Mouse (Mus musculus): ENCODE measurements at regions not wholly inside any gene's neighbourhood (a gene's known extent, or its start where the extent isn't known, plus 50 kb on each side); places are given as distances from the start of the nearest gene placed in this dataset.

DNA sequence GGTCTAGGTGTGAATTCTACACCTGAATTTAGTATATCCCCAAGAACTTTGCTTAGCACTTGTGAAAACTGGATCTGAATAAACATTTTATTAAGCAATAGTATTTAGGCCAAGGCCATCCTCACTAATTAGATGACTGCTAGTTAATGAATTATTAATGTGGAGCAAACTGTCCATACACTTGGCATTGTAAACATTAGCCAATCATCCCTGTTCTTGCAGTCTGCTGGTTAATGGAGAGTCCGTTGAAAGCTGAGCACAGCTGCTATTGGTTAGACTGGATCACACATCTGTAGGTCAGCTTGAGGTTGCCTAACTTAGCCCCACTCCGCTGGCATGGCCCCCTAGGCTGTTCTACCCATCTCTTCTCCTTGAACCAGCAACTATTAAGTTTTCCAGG lies 826.2 kb upstream of the 4930452B06Rik start:
- H3K27ac ChIP-seq (ENCODE audit: low read depth, low read length) = no peak overlapping the region
- H3K27me3 ChIP-seq (ENCODE audit: control insufficient read depth, insufficient read depth, low read length) = no peaks in the 10 kb centered on the region
- ATAC-seq (ENCODE audit: low FRiP score) = no peak
- 86% methylated on average over 2 of the region's 2 CpGs for WGBS
- H3K36me3 ChIP-seq (ENCODE audit: control insufficient read depth, insufficient read depth, low read length) = no peaks in the 10 kb centered on the region
- no peak overlapping the region for H3K9ac ChIP-seq (ENCODE audit: low read length)
- no peaks in the 10 kb centered on the region for H3K9me3 ChIP-seq (ENCODE audit: control insufficient read depth, low read length)
- H3K4me1 ChIP-seq (ENCODE audit: control insufficient read depth, insufficient read depth, low read length) = no peaks in the 10 kb centered on the region
- H3K4me3 ChIP-seq (ENCODE audit: low read depth, low read length) = no peak overlapping the region
- DNase-seq (ENCODE audit: low spot score, missing footprints) = no peak
- no peak overlapping the region for H3K4me2 ChIP-seq

DNA sequence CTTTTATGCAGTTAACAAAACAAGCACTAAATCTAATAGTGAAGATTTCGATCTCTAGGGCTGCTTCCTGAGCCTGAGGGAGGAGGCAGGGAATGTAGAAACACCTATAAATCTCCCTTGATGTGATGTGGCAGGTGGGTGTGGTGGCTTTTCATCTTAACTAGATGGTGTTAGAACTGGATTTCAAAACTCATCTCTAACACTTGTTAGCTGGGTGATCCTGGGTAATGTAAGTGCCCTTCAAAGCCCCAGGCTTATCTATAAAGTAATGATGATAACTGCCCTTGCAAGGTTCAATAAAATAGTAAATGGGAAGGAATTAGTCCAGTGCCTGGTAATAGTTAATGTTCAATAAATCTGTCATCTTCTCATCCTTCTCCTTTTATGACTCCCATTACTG lies 822.5 kb upstream of the 4930452B06Rik start:
- 68% methylated on average over 1 of the region's 1 CpGs for WGBS
- Histone ChIP-seq H3K4me1 (ENCODE audit: control insufficient read depth, insufficient read depth, low read length) (no peaks in the 10 kb centered on the region), H3K27me3 (ENCODE audit: control insufficient read depth, insufficient read depth, low read length) (no peaks in the 10 kb centered on the region), H3K27ac (ENCODE audit: low read depth, low read length) (no peak overlapping the region), H3K9me3 (ENCODE audit: control insufficient read depth, low read length) (no peaks in the 10 kb centered on the region), H3K9ac (ENCODE audit: low read length) (no peak overlapping the region), H3K4me2 (no peak overlapping the region), H3K4me3 (ENCODE audit: low read depth, low read length) (no peak overlapping the region), H3K36me3 (ENCODE audit: control insufficient read depth, insufficient read depth, low read length) (no peaks in the 10 kb centered on the region)
- ATAC-seq (ENCODE audit: low FRiP score) = no peak
- DNase-seq (ENCODE audit: low spot score, missing footprints) = no peak

DNA sequence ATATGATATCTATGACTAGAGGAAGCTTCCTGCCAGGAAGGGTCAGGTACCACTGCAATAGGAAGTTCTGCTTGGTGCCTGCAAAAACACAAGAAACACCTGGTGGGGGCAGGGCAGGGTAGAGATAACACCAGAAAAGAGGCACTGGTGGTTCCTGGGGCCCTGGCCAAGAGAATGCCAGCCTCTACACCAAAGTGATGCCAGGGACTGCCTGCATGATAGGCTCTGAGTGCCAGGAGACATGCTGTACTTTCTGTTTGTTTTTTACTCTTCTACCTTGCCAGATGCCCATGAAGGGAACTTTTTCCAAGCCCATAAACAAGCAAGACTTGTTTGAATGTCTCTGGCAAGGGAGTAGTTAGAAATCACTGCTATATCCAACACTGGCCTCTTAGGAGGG lies 812.9 kb upstream of the 4930452B06Rik start:
- Histone ChIP-seq H3K9me3 (ENCODE audit: control insufficient read depth, low read length) (no peaks in the 10 kb centered on the region), H3K4me1 (ENCODE audit: control insufficient read depth, insufficient read depth, low read length) (no peaks in the 10 kb centered on the region), H3K4me2 (no peak overlapping the region), H3K27me3 (ENCODE audit: control insufficient read depth, insufficient read depth, low read length) (no peaks in the 10 kb centered on the region), H3K27ac (ENCODE audit: low read depth, low read length) (no peak overlapping the region), H3K9ac (ENCODE audit: low read length) (no peak overlapping the region), H3K4me3 (ENCODE audit: low read depth, low read length) (no peak overlapping the region), H3K36me3 (ENCODE audit: control insufficient read depth, insufficient read depth, low read length) (no peaks in the 10 kb centered on the region)
- no peak for DNase-seq (ENCODE audit: low spot score, missing footprints)
- ATAC-seq (ENCODE audit: low FRiP score) = no peak

DNA sequence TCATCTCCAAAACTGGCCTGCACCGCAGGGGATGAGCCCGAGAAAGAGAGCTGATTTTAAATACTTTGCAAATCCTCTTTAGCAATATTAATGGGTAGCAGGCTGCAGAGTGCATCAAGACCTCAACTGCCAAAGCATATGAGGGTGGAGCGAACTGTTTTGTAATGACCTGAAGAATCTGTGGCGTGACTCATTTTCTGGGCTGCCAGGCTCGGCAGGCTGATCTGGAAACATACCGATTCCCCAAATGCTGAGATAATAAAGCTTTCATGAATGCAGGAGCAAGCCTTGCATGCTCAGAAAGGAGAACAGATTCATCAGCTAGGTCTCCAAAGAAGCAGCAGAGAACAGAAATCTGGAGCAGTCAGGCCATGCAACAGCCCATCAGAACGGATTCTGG lies 809.1 kb upstream of the 4930452B06Rik start:
- ATAC-seq (ENCODE audit: low FRiP score) (no peak), DNase-seq (ENCODE audit: low spot score, missing footprints) (peak; percentile 61)
- Histone ChIP-seq H3K9me3 (ENCODE audit: control insufficient read depth, low read length) (no peaks in the 10 kb centered on the region), H3K27ac (ENCODE audit: low read depth, low read length) (no peak overlapping the region), H3K4me2 (no peak overlapping the region), H3K4me1 (ENCODE audit: control insufficient read depth, insufficient read depth, low read length) (no peaks in the 10 kb centered on the region), H3K4me3 (ENCODE audit: low read depth, low read length) (no peak overlapping the region), H3K36me3 (ENCODE audit: control insufficient read depth, insufficient read depth, low read length) (no peaks in the 10 kb centered on the region), H3K27me3 (ENCODE audit: control insufficient read depth, insufficient read depth, low read length) (no peaks in the 10 kb centered on the region), H3K9ac (ENCODE audit: low read length) (no peak overlapping the region)
- 72% methylated on average over 7 of the region's 7 CpGs for WGBS

DNA sequence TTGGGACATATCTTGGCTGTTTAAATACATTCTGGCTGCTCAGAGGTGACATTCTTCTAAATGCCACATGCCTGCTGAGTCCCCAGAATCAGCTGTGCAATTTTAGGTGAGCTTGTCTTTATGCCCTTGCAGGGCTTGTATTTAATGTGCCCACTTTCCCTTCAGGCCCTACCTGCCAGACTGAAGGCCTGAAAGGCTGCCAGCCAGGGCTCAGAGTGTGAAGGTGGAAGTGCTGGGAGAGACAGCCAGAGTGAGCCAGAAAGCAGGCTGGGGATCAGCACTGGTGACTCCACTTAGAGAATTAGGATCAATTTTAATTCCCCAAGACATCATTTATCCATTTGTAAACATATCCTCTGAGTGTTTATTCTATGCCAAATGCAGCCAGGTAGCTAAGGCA lies 803.6 kb upstream of the 4930452B06Rik start:
- Histone ChIP-seq H3K4me3 (ENCODE audit: low read depth, low read length) (no peak overlapping the region), H3K27me3 (ENCODE audit: control insufficient read depth, insufficient read depth, low read length) (no peaks in the 10 kb centered on the region)
- no peak for ATAC-seq (ENCODE audit: low FRiP score)

DNA sequence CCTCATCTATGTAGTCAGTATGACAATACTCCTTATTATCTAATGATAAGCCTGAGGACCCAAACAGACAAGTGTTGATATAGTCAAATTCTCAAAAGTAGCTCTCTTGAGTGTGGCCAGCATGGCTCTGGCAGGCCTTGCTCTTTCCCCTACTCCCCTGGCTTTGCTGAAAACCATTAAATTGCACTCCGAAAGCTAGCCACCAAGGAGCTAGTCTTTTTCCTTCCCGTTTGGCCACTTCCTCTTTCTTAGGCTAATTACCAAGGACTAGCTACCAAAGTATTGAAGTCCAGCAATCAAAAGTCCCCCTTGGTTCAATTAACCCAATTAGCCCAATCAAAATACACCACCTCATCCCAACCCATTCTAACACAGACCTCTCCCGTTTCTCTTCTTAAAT lies 802.6 kb upstream of the 4930452B06Rik start:
- no peaks in the 10 kb centered on the region for H3K9me3 ChIP-seq (ENCODE audit: control insufficient read depth, low read length)
- 74% methylated on average over 3 of the region's 3 CpGs for WGBS

More for the DNA sequence above, 803.6 kb upstream of the 4930452B06Rik start:
- Histone ChIP-seq H3K36me3 (ENCODE audit: control insufficient read depth, insufficient read depth, low read length) (no peaks in the 10 kb centered on the region), H3K4me2 (no peak overlapping the region), H3K27ac (ENCODE audit: low read depth, low read length) (no peak overlapping the region), H3K9me3 (ENCODE audit: control insufficient read depth, low read length) (no peaks in the 10 kb centered on the region), H3K9ac (ENCODE audit: low read length) (no peak overlapping the region), H3K4me1 (ENCODE audit: control insufficient read depth, insufficient read depth, low read length) (no peaks in the 10 kb centered on the region)
- no peak for DNase-seq (ENCODE audit: low spot score, missing footprints)

DNA sequence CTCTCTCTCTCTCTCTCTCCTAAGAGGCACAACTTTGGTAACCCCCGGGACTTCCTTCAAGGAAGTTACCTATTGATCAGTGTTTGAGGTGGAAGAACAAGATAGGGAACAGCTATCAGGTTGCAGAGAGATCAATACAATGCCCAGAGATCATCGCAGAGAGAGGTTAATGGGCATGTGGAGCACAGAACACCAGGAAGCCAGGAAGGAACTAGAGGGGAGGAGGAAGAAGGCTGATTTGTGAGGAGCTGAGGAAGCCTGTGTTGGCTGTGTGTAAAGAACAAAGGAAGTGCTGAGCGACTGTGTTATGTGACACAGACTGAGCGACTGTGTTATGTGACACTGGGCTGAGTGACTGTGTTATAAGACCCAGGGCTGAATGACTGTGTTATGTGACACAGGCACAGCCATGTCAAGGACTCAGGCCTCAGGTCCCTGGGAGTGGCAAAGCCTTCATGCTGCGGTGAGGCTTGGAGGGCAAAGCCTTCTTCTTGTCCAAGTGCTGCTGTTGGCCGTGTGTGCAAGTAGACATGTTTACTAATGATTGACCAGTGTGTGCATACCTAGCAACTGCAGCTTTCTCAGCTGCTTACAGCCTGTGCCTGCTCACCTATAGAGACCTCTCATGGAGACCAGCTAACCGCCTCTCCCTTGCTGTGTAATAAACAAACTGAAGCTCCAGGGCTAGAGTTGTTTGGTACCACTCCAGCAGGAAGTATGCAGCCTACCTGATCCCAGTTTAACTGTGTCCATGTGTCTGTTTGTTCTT lies 801.8 kb upstream of the 4930452B06Rik start:
- WGBS = 73% methylated on average over 7 of the region's 7 CpGs
- no peak overlapping the region for H3K4me2 ChIP-seq
- no peak for DNase-seq (ENCODE audit: low spot score, missing footprints)
- H3K9me3 ChIP-seq (ENCODE audit: control insufficient read depth, low read length) = no peaks in the 10 kb centered on the region
- H3K4me3 ChIP-seq (ENCODE audit: low read depth, low read length) = no peak overlapping the region
- H3K27me3 ChIP-seq (ENCODE audit: control insufficient read depth, insufficient read depth, low read length) = no peaks in the 10 kb centered on the region
- H3K27ac ChIP-seq (ENCODE audit: low read depth, low read length) = no peak overlapping the region
- no peak for ATAC-seq (ENCODE audit: low FRiP score)
- no peak overlapping the region for H3K9ac ChIP-seq (ENCODE audit: low read length)
- H3K36me3 ChIP-seq (ENCODE audit: control insufficient read depth, insufficient read depth, low read length) = no peaks in the 10 kb centered on the region
- no peaks in the 10 kb centered on the region for H3K4me1 ChIP-seq (ENCODE audit: control insufficient read depth, insufficient read depth, low read length)

More for the DNA sequence above, 802.6 kb upstream of the 4930452B06Rik start:
- no peak for ATAC-seq (ENCODE audit: low FRiP score)
- H3K36me3 ChIP-seq (ENCODE audit: control insufficient read depth, insufficient read depth, low read length) = no peaks in the 10 kb centered on the region
- no peak for DNase-seq (ENCODE audit: low spot score, missing footprints)
- H3K27ac ChIP-seq (ENCODE audit: low read depth, low read length) = no peak overlapping the region
- H3K4me2 ChIP-seq = no peak overlapping the region
- H3K4me1 ChIP-seq (ENCODE audit: control insufficient read depth, insufficient read depth, low read length) = no peaks in the 10 kb centered on the region
- no peak overlapping the region for H3K4me3 ChIP-seq (ENCODE audit: low read depth, low read length)
- H3K9ac ChIP-seq (ENCODE audit: low read length) = no peak overlapping the region
- H3K27me3 ChIP-seq (ENCODE audit: control insufficient read depth, insufficient read depth, low read length) = no peaks in the 10 kb centered on the region

DNA sequence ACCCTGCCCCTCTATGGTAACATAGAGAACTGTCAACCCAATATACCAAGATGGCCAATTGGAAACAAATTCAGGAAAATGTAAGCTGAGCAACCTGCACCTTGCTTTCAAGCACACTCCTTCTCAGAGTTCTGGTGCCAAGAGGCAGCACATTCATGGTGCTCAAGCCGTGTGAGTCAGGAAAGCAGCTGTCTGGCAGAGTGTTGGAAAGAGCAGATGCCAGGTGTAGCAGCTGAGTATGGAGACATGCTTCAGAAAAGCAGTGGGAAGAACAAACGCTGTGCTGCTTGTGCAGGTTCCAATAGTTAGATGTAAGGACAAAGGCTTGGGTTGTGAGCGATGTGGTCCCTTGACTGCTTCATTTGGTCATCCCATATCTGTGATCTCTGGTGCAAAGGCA lies 794.0 kb upstream of the 4930452B06Rik start:
- Histone ChIP-seq H3K36me3 (ENCODE audit: control insufficient read depth, insufficient read depth, low read length) (no peaks in the 10 kb centered on the region), H3K27ac (ENCODE audit: low read depth, low read length) (no peak overlapping the region), H3K4me1 (ENCODE audit: control insufficient read depth, insufficient read depth, low read length) (no peaks in the 10 kb centered on the region), H3K27me3 (ENCODE audit: control insufficient read depth, insufficient read depth, low read length) (no peaks in the 10 kb centered on the region), H3K4me2 (no peak overlapping the region), H3K9me3 (ENCODE audit: control insufficient read depth, low read length) (no peaks in the 10 kb centered on the region), H3K4me3 (ENCODE audit: low read depth, low read length) (no peak overlapping the region), H3K9ac (ENCODE audit: low read length) (no peak overlapping the region)
- WGBS = 94% methylated on average over 3 of the region's 3 CpGs
- no peak for ATAC-seq (ENCODE audit: low FRiP score)
- DNase-seq (ENCODE audit: low spot score, missing footprints) = peak; percentile 23

DNA sequence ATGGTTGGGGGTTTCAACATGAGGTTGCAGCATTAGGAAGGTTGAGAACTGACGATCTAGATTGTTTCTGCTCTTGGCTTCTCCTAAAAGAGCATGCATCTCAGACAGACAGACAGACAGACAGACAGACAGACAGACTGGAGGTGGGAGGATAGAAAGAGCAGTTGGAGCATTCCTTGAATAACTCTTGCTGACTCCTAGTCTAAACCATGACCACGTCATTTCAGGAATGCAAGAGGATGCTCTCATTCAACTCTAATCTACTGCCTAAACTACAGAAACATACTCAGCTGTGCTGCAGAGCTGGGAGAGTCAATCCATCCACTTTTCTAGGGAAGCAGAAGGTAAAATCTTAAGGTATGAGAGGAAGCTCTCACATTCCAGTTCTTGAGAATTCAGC lies 792.8 kb upstream of the 4930452B06Rik start:
- H3K4me2 ChIP-seq = no peak overlapping the region
- H3K36me3 ChIP-seq (ENCODE audit: control insufficient read depth, insufficient read depth, low read length) = no peaks in the 10 kb centered on the region
- H3K9ac ChIP-seq (ENCODE audit: low read length) = no peak overlapping the region
- no peak overlapping the region for H3K27ac ChIP-seq (ENCODE audit: low read depth, low read length)
- WGBS = 80% methylated on average over 2 of the region's 2 CpGs
- ATAC-seq (ENCODE audit: low FRiP score) = no peak
- H3K27me3 ChIP-seq (ENCODE audit: control insufficient read depth, insufficient read depth, low read length) = no peaks in the 10 kb centered on the region
- no peak overlapping the region for H3K4me3 ChIP-seq (ENCODE audit: low read depth, low read length)
- no peaks in the 10 kb centered on the region for H3K4me1 ChIP-seq (ENCODE audit: control insufficient read depth, insufficient read depth, low read length)
- DNase-seq (ENCODE audit: low spot score, missing footprints) = peak; percentile 54
- no peaks in the 10 kb centered on the region for H3K9me3 ChIP-seq (ENCODE audit: control insufficient read depth, low read length)
